ENCODE assay signal across 9 mouse cellular contexts in the genomic region with DNA sequence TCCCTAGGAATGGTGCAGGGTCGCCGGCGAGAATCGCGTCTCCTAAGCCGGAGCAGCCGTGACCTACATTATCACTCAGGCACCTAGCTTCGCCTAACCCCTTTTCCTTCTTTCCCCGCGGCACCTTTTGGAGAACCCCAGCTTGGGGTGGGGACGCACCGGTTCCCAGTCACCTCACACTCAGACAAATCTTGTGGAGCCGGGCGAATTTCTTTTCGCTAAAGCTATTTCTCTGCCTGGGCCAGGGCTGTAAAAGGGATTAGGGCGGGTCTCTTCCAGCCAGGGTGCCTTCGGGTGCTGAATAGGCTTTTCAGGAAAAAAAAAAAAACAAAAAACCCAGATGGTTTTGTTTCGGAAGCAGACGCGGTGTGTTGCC. TPM values are rescaled to one million over a fixed set of nuclear protein-coding genes. Genes with fewer than 3 reads are reported as not detected.
A peak's percentile ranks its signal among the peaks of the same experiment; 100 is the strongest.
DNase-seq lines count a peak whose midpoint lies in the region; ATAC-seq and TF ChIP-seq lines count a peak whose summit lies in the region.
"Had no signal": no experiment of that assay in that cellular context is flagged by ENCODE, and none has a peak within 500 bp of the region (broad histone marks: within the 10 kb centered on the region; RNA-seq: fewer than 3 reads in every experiment).

No protein-coding gene starts in this region.

- peak overlapping the region; percentile 87 for H3K4me3 ChIP-seq in gastrocnemius, adult 2 months
- H3K4me3 ChIP-seq in ES-Bruce4 (ENCODE audit: low read depth, low read length) = peak overlapping the region; percentile 91
- peak overlapping the region; percentile 78 for H3K4me3 ChIP-seq in limb, embryonic 13.5 days

- peaks cover 7% of the 10 kb centered on the region for H3K4me1 ChIP-seq in ES-Bruce4 (ENCODE audit: control insufficient read depth, insufficient read depth, low read length)
- peaks cover 50% of the 10 kb centered on the region for H3K4me1 ChIP-seq in limb, embryonic 13.5 days

- no peak for TF ChIP-seq POLR2A in ES-Bruce4 (IDR thresholded peaks at IDR 0.05; ENCODE audit: insufficient read depth, low read length)

- DNase-seq in gastrocnemius, adult 2 months = peak; percentile 25
- no peak for DNase-seq in gastrocnemius, postnatal 25 days
- DNase-seq in cerebellum, postnatal 14 days = peak; percentile 35 to 48
- DNase-seq in heart, postnatal 14 days = peak; percentile 7 to 22
- DNase-seq in retina, postnatal 7 days (ENCODE audit: low read depth, low spot score) = peak; percentile 34

- no peak for TF ChIP-seq EP300 in ES-Bruce4 (IDR thresholded peaks at IDR 0.05; ENCODE audit: insufficient read depth, low read depth, low read length)

- H3K9ac ChIP-seq in ES-Bruce4 (ENCODE audit: low read depth, poor library complexity, severe bottlenecking) = peak overlapping the region; percentile 93
- H3K9ac ChIP-seq in limb, embryonic 13.5 days = peak overlapping the region; percentile 89

- H3K36me3 ChIP-seq in ES-Bruce4 (ENCODE audit: control insufficient read depth, insufficient read depth, low read length, poor library complexity, severe bottlenecking) = peaks cover 37% of the 10 kb centered on the region
- H3K36me3 ChIP-seq in limb, embryonic 13.5 days = peaks cover 10% of the 10 kb centered on the region

- no peaks in the 10 kb centered on the region for H3K27me3 ChIP-seq in ES-Bruce4 (ENCODE audit: control insufficient read depth, insufficient read depth, low read length, poor library complexity, severe bottlenecking)
- peaks cover 9% of the 10 kb centered on the region; the same call in 1 of the 2 replicates for H3K27me3 ChIP-seq in limb, embryonic 13.5 days

- intact Hi-C loops in gastrocnemius, adult 2 months (cut with DNase I) = loop anchor here (2.0 to 10.0 kb wide), 2 partner anchors 132 to 204 kb away; no protein-coding TSS in a partner anchor
- intact Hi-C loops in heart, postnatal 14 days (cut with DNase I) = loop anchor here (5.0 to 10.0 kb wide), 3 partner anchors 159 to 616 kb away; no protein-coding TSS in a partner anchor

- peak overlapping the region; percentile 91 for H3K27ac ChIP-seq in gastrocnemius, adult 2 months
- H3K27ac ChIP-seq in ES-Bruce4 (ENCODE audit: insufficient read depth, low read length) = peak overlapping the region; percentile 39; the same call in 1 of the 2 replicates
- peak overlapping the region; percentile 90 for H3K27ac ChIP-seq in limb, embryonic 13.5 days

- no peak for ATAC-seq in limb, embryonic 13.5 days (ENCODE audit: low FRiP score, low read depth)
- no peak for ATAC-seq in inflammation-experienced regulatory T-cells, adult 6 months

- under 1% methylated on average over 20 of the region's 20 CpGs for whole genome bisulfite sequencing in limb, embryonic 13.5 days

- no peaks in the 10 kb centered on the region for H3K9me3 ChIP-seq in ES-Bruce4 (replicated peaks; ENCODE audit: control insufficient read depth, insufficient read depth, low read length, poor library complexity, severe bottlenecking)
- no peaks in the 10 kb centered on the region for H3K9me3 ChIP-seq in limb, embryonic 13.5 days

- no peak for TF ChIP-seq CTCF in gastrocnemius, adult 2 months (IDR thresholded peaks at IDR 0.05)
- no peak for TF ChIP-seq CTCF in ES-Bruce4 (IDR thresholded peaks at IDR 0.05; ENCODE audit: low read depth, low read length)

- H3K4me2 ChIP-seq in limb, embryonic 13.5 days (replicated peaks) = peak overlapping the region; percentile 97

RNA-seq across cellular contexts. Expression of a gene that starts 0.6 kb away (rescaled TPM):
- total RNA-seq in gastrocnemius, adult 2 months (2021) = under 1 TPM; 0.31 to 0.50 TPM
- under 1 TPM; 0.74 to 0.80 TPM for total RNA-seq in gastrocnemius, postnatal 25 days (2021)
- 75.0 and 78.6 TPM in 2 replicates for polyA plus RNA-seq in ES-Bruce4 (2011; ENCODE audit: insufficient read depth, insufficient read length, low read depth, missing spikeins)
- 1 to 10 TPM; 3.5 to 7.6 TPM for total RNA-seq in heart, postnatal 14 days (2021)
- 47.8 and 51.1 TPM in 2 replicates for polyA plus RNA-seq in limb, embryonic 13.5 days (2015; fragmentation: Nextera tagmentation; extraction: Ambion mirVana)
- polyA plus RNA-seq in inflammation-experienced regulatory T-cells, adult 6 months (2017; shearing (Covaris generic)) = not detected
- total RNA-seq: MEL had no signal

Comparison
In these comparisons a context has a peak if more than half of its experiments do, and no peak if none do; other contexts are left out.
1. H3K27ac ChIP-seq: peak in every context shown above with its lines; median percentile 91 in gastrocnemius, adult 2 months; 90 in limb, embryonic 13.5 days; 39 in ES-Bruce4.